Mouse (Mus musculus): ENCODE measurements around the gene Trak1.
A peak's percentile ranks its signal among the peaks of the same experiment; 100 is the strongest.

Gene Trak1

DNA sequence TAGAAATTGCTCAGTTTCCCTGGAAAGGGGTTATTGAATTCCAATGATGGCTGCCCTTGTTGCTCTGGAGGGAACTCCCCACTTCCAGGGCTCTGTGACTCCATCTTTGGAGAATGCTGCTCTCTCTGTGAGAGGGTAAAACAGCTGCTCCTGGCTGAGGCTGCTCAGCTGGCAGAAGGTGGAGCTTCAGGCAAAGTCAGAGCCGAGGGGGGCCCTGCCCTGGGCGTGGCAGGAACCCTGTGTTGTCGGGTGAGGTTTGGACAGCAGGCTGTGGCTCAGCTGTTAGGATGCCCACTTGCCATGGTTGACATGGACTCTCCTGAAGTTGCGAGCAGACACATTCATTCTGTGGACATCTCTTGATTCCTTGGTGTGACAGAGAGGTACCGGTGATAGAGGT is 49.3 kb downstream of the Trak1 start:
- no peak for DNase-seq (ENCODE audit: low read depth, low spot score)

DNA sequence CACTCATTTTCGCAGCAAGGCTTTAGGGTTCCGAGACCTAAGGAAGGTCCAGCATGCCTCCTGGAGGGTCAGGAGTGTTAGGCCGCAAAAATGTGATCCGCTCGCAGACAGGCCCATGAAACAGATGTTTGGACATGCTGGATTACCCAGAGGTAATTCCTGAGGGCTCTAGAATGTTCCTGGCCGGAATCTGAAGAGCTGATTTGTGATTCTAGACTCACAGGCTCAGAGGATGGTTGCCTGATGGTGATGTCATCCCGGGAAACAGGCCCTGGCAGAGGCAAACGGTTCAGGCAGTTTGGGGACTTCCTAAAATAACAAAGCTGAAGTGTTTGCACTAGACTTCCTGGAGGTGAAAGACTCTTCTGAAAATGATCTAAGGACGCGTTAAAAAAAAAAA is 50.7 kb downstream of the Trak1 start:
- DNase-seq (ENCODE audit: low read depth, low spot score): no peak

GRCm38 (mm10) chr9:121348476-121348875 is 51.2 kb downstream of the Trak1 start:
- DNase-seq (ENCODE audit: low read depth, low spot score): no peak

GRCm38 (mm10) chr9:121349111-121349510 is 51.8 kb downstream of the Trak1 start:
- DNase-seq (ENCODE audit: low read depth, low spot score): no peak

DNA sequence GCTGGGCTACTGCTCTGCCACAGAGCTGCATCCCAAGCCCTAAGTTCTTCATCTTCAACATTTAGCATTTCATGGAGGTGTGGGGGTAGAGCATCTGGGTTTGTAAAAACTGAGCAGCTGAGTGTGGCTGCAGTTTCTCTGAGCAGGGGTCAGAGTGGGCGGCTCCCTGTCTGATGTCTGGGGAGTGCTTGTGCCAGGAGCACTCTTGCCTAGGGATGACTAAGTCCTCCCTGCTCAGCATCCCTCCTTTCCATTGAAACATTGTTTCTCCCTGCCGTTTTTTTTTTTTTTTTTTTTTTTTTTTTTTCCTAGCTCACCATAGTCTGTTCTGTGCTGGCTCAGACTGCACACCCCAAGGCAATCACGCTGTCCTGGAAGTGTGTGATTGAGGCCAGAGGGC is 53.3 kb downstream of the Trak1 start:
- no peak for DNase-seq (ENCODE audit: low read depth, low spot score)

DNA sequence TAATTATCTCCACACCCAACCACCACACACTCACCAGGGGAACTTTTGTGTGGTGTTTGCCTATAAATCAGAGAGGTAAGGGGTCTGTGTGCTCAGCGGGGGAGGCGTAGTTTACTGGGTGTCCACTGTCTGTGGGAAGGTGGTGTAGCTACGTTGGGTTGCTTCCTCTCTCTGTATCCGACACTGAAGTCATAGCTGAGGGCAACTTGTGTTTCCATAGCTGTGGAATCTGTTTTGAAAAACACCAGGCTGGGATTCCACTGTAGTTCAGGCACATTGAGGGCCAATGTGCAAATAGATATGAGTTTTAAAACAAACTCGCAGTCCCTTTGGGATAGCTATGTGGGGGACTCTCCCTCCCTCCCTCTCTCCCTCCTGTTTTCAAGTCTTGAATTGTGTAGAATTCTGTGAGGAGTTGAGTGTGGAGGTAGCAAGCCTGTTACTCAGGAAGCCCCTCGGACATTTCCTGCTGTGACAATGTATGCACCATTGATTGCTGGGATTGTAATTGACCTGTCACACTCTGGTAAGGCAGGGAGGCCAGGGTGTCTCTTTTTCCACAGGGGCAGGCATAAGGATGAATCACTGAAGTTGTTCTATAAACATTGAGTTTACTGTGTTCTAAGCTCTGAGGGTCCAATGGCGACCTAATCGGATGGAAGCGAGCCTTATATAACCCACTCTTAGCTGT is 54.2 kb downstream of the Trak1 start:
- DNase-seq (ENCODE audit: low read depth, low spot score): peak; percentile 39

DNA sequence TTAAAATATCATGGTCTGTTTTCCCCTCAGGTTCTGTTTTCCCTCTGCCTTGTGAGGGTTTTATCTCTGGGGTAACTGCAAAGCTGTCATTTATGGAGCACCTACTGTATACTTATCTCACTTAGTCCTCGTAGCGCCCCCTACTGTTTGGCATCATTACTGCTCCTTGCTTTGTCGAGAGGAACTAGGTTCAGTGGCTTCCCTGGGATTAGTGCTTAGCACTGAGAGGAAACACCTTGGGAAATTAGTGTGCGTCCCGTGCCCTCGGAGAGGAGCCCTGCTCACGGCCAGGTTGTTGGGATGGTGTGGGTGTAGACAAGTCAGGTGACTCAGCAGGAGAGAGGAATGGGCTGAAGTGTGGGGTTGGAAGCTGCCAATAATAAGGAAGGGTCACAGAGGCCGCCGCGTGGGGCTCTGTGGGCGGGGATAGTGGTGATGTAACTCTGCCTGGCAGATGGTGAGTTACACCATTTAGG is 54.9 kb downstream of the Trak1 start:
- peak; percentile 55 for DNase-seq (ENCODE audit: low read depth, low spot score)

DNA sequence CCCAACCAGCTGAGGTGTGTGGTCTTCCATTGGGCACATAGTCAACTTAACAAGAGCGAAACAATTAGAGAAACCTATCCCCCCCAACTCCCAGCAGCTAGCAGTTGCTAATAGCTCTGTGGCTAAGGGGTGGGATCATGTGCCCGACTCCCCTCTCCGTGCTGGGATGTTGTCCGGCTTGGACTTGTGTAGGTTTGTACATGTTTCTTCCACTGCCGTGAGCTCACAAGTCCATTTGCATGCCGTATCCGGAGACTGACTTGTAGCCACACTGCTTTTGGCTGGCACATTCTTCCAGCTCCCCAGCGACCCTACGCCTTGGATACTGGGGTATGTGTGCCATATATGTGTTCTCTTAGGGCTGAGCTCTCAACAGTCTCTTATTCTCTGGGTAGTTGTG is 55.4 kb downstream of the Trak1 start:
- DNase-seq (ENCODE audit: low read depth, low spot score): no peak

- no peak for DNase-seq (ENCODE audit: low read depth, low spot score)
Measured at GRCm38 (mm10) chr9:121354792-121355390, 57.6 kb downstream of the Trak1 start.

DNA sequence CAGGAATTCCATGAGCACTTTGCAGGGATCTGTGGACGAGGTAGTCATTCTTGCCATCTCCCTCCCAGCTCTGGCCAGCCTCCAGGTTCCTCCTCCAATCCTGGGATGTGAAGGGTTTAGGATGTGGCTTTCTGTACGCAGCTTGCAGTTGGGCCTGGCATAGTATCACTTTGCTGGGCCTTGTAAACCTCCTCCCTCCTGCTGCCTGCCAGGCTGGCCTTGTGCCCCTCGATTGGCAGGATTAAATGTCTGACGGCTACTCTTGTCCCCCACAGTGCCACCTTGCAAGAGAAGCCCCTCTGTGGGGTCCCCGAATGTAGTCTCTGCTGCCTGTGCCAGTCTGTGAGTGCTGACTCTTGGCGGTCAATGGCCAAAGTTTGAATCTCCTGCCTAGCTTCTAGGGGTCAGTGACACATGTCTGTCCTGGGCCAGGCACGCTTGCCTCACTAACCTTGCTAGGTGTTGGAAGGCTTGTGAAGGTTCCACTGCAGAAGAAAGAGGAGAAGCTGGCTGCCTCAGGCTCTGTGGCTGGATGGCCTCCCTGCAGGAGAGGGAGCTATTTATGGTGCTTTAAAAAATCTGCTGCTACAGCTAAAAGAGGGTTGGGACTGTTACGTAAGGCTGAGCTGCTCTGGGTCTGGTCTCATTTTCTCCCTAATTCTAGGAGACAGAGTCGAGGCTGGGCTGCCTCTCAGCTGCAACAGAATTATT is 58.3 kb downstream of the Trak1 start:
- DNase-seq (ENCODE audit: low read depth, low spot score): no peak

DNA sequence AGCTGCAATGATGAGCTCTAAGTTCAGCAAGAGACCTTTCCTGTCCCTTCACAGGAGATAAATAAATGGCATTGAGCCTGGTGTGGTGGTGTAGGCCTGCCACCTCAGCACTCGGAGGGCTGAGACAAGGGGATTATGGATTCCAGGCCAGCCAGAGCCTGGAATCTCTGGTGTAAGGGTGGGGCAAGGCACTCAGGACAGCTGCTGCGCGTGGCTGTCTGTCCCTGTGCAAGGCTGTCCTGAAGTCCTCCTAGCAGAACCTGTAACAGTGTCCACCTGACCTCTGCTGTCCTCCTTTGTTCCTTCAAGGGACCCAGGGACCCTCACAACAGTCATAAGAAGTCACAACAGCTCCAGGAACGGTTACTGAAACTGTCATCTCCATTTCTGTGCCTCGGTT is 59.8 kb downstream of the Trak1 start:
- DNase-seq (ENCODE audit: low read depth, low spot score): no peak

DNA sequence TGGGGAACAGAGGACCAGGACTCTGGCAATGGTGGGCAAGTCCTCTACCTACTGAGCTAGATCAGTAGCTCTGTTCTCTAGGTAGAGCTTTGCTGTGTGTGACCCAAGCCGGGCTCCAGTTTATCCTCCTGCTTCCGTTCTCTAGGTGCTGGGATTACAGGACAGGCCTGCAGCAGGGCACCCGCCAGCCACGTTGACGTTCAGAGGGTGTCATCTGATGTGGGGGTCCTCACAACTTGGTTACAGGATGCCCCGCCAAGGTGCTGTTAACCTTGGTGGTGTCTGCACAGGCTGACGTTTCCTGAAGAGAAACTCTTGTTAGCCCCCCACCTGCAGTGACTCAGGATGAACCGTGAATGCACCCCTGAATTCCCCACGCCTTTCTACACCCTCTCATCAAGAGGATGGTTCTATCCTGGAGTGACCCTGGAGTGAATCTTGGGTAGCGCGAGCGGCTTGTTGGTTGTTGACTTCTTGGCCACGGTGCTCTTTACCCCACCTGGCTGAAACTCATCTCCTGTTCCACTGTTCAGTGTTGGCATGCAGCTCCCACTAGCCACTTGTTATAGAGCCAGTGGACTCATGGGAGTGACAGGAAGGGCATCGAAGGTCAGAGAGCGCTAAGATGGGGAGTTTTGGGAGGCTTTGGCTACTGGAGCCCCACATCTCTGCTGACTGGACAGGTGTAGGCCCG is 60.4 kb downstream of the Trak1 start:
- DNase-seq (ENCODE audit: low read depth, low spot score): no peak

DNA sequence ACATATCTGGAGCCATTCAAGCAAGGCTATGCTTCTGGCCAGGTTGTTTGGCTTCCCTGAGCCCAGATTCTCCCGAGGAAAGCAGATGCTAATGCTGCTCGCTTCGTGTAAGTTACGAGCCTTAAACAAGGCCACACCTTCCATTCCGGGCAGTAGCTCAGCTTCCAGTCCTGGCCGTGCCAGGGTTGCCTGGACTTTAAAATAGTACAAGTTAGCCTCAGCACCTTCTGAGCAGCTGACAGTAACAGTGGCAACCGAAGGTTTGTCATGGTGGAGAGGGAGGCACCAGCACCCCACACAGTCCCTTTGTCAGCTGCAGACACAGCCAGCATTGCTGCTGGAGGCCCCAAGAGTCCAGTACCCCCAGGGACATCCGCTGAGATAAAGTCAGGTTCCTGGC is 61.1 kb downstream of the Trak1 start:
- DNase-seq (ENCODE audit: low read depth, low spot score): no peak

GRCm38 (mm10) chr9:121359266-121359972 is 62.1 kb downstream of the Trak1 start:
- DNase-seq (ENCODE audit: low read depth, low spot score): no peak

- peak; percentile 41 for DNase-seq (ENCODE audit: low read depth, low spot score)
Measured at GRCm38 (mm10) chr9:121360327-121360954, 63.1 kb downstream of the Trak1 start.

DNA sequence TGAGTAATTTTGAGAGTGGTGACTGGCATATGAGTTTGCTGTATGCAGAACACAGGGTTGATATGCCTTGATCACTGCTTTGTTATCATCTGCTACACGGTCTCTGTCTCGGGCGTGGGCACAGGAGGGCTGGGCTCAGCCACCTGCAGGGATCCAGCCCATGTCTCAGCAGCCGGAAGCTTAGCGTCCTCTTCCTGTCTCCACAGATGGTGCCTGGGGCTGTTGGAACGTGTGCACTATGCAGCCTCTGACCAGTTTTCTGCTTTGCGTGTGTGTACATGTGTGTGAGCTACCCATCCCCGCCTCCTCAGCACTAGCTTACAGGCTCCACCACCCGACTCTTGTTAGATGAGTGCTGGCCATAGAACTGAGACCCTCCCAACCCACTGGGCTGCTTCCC is 63.7 kb downstream of the Trak1 start:
- DNase-seq (ENCODE audit: low read depth, low spot score): no peak

DNA sequence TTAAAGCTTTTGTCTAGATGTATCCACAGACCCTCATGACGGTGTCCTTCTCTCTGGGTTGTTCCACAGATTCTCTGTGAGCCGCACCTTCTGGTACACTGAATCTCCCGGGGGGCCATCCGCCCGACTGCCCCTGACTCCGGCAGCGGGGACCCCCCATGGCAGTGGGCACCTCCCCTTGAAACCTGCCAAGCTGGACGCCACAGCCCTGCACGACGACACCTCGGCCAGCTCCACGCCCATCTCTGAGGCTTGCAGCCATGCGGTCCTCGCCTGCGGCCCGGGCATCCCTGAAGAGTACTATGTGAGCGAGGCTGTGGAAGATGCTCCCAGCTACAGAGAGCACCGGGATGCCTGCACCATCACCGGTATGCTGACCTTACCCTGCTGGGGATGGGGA is 66.6 kb downstream of the Trak1 start:
- no peak for DNase-seq (ENCODE audit: low read depth, low spot score)

GRCm38 (mm10) chr9:121366135-121366863 is 69.0 kb downstream of the Trak1 start:
- no peak for DNase-seq (ENCODE audit: low read depth, low spot score)

GRCm38 (mm10) chr9:121366864-121367245 is 69.6 kb downstream of the Trak1 start:
- no peak for DNase-seq (ENCODE audit: low read depth, low spot score)

DNA sequence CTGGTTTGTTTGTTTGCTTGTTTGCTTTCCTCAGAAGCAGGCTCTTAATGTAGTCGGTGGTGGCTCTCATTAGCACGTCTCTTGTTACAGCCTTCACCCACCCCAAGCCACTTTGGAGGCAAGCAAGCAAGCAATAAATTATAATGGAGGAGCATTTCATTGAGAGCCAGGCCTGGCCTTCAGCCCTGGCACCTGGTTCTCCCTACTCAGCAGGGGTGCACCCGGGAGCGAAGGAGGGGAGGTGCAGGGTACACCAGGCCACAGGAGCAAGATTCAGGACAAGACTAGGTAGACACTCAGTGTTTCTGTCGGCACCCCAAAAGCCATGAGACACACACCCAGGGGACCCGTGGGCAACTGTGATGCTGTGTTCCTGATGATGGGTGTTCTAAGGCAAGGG is 72.3 kb downstream of the Trak1 start:
- no peak for DNase-seq (ENCODE audit: low read depth, low spot score)

Data from mesoderm, embryonic 11.5 days (tissue).